Mouse (Mus musculus) midbrain, embryonic 14.5 days (tissue): ENCODE measurements around the gene Slc16a10. TPM values are rescaled to one million over a fixed set of nuclear protein-coding genes. Genes with fewer than 3 reads are reported as not detected.

ENCODE experiments used
- ATAC-seq: fragments of 200-750 bp; cut with Nextera tagmentation; 2 replicates; pipeline ENCODE4 v1.8.0; 2017; ENCODE audit warnings: moderate number of reproducible peaks, moderate library complexity; ENCODE audit not compliant: low FRiP score, low TSS enrichment
- DNase-seq: peaks from one replicate; pipeline ENCODE4 v3.0.0-alpha.2; 2015
- H3K27ac ChIP-seq: fragments of 300-500 bp; sonication (generic); replicated peaks from 2 replicates; pipeline ENCODE4 v1.5.1; 2014; ENCODE audit warnings: mild to moderate bottlenecking, low read depth, low read length, moderate library complexity
- H3K27me3 ChIP-seq: fragments of 300-500 bp; sonication (generic); 2 replicates; pipeline ENCODE4 v1.6.1; 2014; ENCODE audit warnings: low read length, control low read depth, mixed read lengths; ENCODE audit not compliant: control insufficient read depth, insufficient read depth
- H3K36me3 ChIP-seq: fragments of 300-500 bp; sonication (generic); 2 replicates; pipeline ENCODE4 v1.6.1; 2014; ENCODE audit warnings: low read length, control low read depth; ENCODE audit not compliant: control insufficient read depth, insufficient read depth
- H3K4me1 ChIP-seq: fragments of 300-500 bp; sonication (generic); 2 replicates; pipeline ENCODE4 v1.6.1; 2014; ENCODE audit warnings: mild to moderate bottlenecking, antibody characterized with exemption, low read length, control low read depth; ENCODE audit not compliant: control insufficient read depth, insufficient read depth
- H3K4me2 ChIP-seq: fragments of 300-500 bp; sonication (generic); 2 replicates; pipeline ENCODE4 v1.6.1; 2014; ENCODE audit warnings: mild to moderate bottlenecking, low read length, moderate library complexity
- H3K4me3 ChIP-seq: fragments of 300-500 bp; sonication (generic); replicated peaks from 2 replicates; pipeline ENCODE4 v1.5.1; 2014; ENCODE audit warnings: low read depth, low read length
- H3K9ac ChIP-seq: fragments of 300-500 bp; sonication (generic); replicated peaks from 2 replicates; pipeline ENCODE4 v1.6.1; 2014; ENCODE audit warnings: mild to moderate bottlenecking, low read length, moderate library complexity
- H3K9me3 ChIP-seq: fragments of 300-500 bp; sonication (generic); 2 replicates; pipeline ENCODE4 v1.6.1; 2016; ENCODE audit warnings: low read length, control low read depth, mixed read lengths; ENCODE audit not compliant: control insufficient read depth
- WGBS: fragments of 180-500 bp; shearing (Covaris S2); extraction: QIAGEN DNeasy Blood & Tissue Kit; methylation state at CpG from one replicate; pipeline ENCODE4 v1.1.7; 2014; 5-methylcytosine and 5-hydroxymethylcytosine counted together
- polyA plus RNA-seq: library from polyadenylated mRNA; unstranded; fragments of >200 nt; fragmentation: Nextera tagmentation; extraction: Ambion mirVana; gene quantifications from 2 replicates; pipeline ENCODE4 v1.2.1, GENCODE M21; 2014

Gene Slc16a10
- polyA plus RNA-seq, 1 experiment from 2014 or later, result 3.2 TPM

GRCm38 (mm10) chr10:40161701-40162255, 19.7 kb upstream of the Slc16a10 start:
- DNase-seq, result no peak
- no peak overlapping the region for H3K4me2 ChIP-seq
- no peak overlapping the region for H3K4me3 ChIP-seq
- no peaks in the 10 kb centered on the region for H3K9me3 ChIP-seq
- ATAC-seq, result no peak
- H3K4me1 ChIP-seq, result no peaks in the 10 kb centered on the region
- no peaks in the 10 kb centered on the region for H3K36me3 ChIP-seq
- H3K27ac ChIP-seq, result no peak overlapping the region
- no peak overlapping the region for H3K9ac ChIP-seq
- no peaks in the 10 kb centered on the region for H3K27me3 ChIP-seq
- 86% methylated on average over 5 of the region's 5 CpGs for WGBS

- no peak overlapping the region for H3K27ac ChIP-seq
- H3K36me3 ChIP-seq, result no peaks in the 10 kb centered on the region
- no peak overlapping the region for H3K4me2 ChIP-seq
- ATAC-seq (no peak), DNase-seq (no peak)
- H3K9ac ChIP-seq, result no peak overlapping the region
- H3K27me3 ChIP-seq, result no peaks in the 10 kb centered on the region
- H3K4me1 ChIP-seq, result no peaks in the 10 kb centered on the region
- no peaks in the 10 kb centered on the region for H3K9me3 ChIP-seq
- no peak overlapping the region for H3K4me3 ChIP-seq
- 90% methylated on average over 2 of the region's 2 CpGs for WGBS
These were observed 19.2 kb upstream of the Slc16a10 start for GRCm38 (mm10) chr10:40161236-40161635.

- no peaks in the 10 kb centered on the region for H3K4me1 ChIP-seq
- no peak overlapping the region for H3K4me2 ChIP-seq
These were observed 10.4 kb upstream of the Slc16a10 start for GRCm38 (mm10) chr10:40152550-40152857.

GRCm38 (mm10) chr10:40151852-40152549, 9.9 kb upstream of the Slc16a10 start:
- DNase-seq (peak; percentile 2), ATAC-seq (no peak)
- Histone ChIP-seq H3K4me3 (no peak overlapping the region), H3K36me3 (no peaks in the 10 kb centered on the region), H3K9ac (no peak overlapping the region), H3K4me1 (no peaks in the 10 kb centered on the region), H3K9me3 (no peaks in the 10 kb centered on the region), H3K27me3 (no peaks in the 10 kb centered on the region), H3K4me2 (no peak overlapping the region), H3K27ac (no peak overlapping the region)
- WGBS, result 74% methylated on average over 8 of the region's 8 CpGs

More at GRCm38 (mm10) chr10:40152550-40152857, 10.4 kb upstream of the Slc16a10 start:
- Histone ChIP-seq H3K27ac (no peak overlapping the region), H3K9me3 (no peaks in the 10 kb centered on the region), H3K27me3 (no peaks in the 10 kb centered on the region), H3K9ac (no peak overlapping the region), H3K4me3 (no peak overlapping the region), H3K36me3 (no peaks in the 10 kb centered on the region)
- no peak for DNase-seq
- ATAC-seq, result no peak
- WGBS, result 74% methylated on average over 4 of the region's 4 CpGs

- Histone ChIP-seq H3K36me3 (no peaks in the 10 kb centered on the region), H3K9me3 (no peaks in the 10 kb centered on the region), H3K27me3 (no peaks in the 10 kb centered on the region), H3K9ac (no peak overlapping the region), H3K4me2 (no peak overlapping the region), H3K27ac (no peak overlapping the region), H3K4me3 (no peak overlapping the region), H3K4me1 (no peaks in the 10 kb centered on the region)
- no peak for DNase-seq
- no peak for ATAC-seq
- 97% methylated on average over 5 of the region's 5 CpGs for WGBS
These were observed 7.6 kb upstream of the Slc16a10 start for GRCm38 (mm10) chr10:40149584-40150145.

- no peaks in the 10 kb centered on the region for H3K4me1 ChIP-seq
- no peak for DNase-seq
- H3K27me3 ChIP-seq, result no peaks in the 10 kb centered on the region
- H3K4me2 ChIP-seq, result no peak overlapping the region
- no peak for ATAC-seq
- H3K4me3 ChIP-seq, result no peak overlapping the region
- H3K9me3 ChIP-seq, result no peaks in the 10 kb centered on the region
- WGBS, result 88% methylated on average over 8 of the region's 8 CpGs
- H3K27ac ChIP-seq, result no peak overlapping the region
- no peaks in the 10 kb centered on the region for H3K36me3 ChIP-seq
- no peak overlapping the region for H3K9ac ChIP-seq
These were observed 5.4 kb upstream of the Slc16a10 start for GRCm38 (mm10) chr10:40147325-40148059.

- H3K4me1 ChIP-seq, result no peaks in the 10 kb centered on the region
- 88% methylated on average over 3 of the region's 3 CpGs for WGBS
These were observed 4.4 kb upstream of the Slc16a10 start for GRCm38 (mm10) chr10:40146451-40146850.

GRCm38 (mm10) chr10:40144815-40145214, 2.8 kb upstream of the Slc16a10 start:
- Histone ChIP-seq H3K4me3 (no peak overlapping the region), H3K27ac (no peak overlapping the region), H3K27me3 (0 out of 2 replicates have a peak, but pooled peaks cover 7% of the 10 kb centered on the region), H3K9me3 (no peaks in the 10 kb centered on the region), H3K4me2 (no peak overlapping the region), H3K4me1 (no peaks in the 10 kb centered on the region), H3K9ac (no peak overlapping the region), H3K36me3 (no peaks in the 10 kb centered on the region)
- ATAC-seq (no peak), DNase-seq (no peak)
- 92% methylated on average over 1 of the region's 1 CpGs for WGBS

More at GRCm38 (mm10) chr10:40146451-40146850, 4.4 kb upstream of the Slc16a10 start:
- Histone ChIP-seq H3K4me2 (no peak overlapping the region), H3K36me3 (no peaks in the 10 kb centered on the region), H3K27ac (no peak overlapping the region), H3K27me3 (no peaks in the 10 kb centered on the region), H3K4me3 (no peak overlapping the region), H3K9ac (no peak overlapping the region), H3K9me3 (no peaks in the 10 kb centered on the region)
- DNase-seq (no peak), ATAC-seq (no peak)
